Mouse (Mus musculus) heart, embryonic 14.5 days (tissue): ENCODE results near the gene Gabbr1. TPM values are rescaled to one million over a fixed set of nuclear protein-coding genes. Genes with fewer than 3 reads are reported as not detected.

Experiments used
- ATAC-seq: fragments of 200-750 bp; cut with Nextera tagmentation; 2 replicates; pipeline ENCODE4 v1.8.0; 2017; ENCODE audit warnings: low read depth, moderate TSS enrichment; ENCODE audit not compliant: insufficient number of reproducible peaks, insufficient read depth, low FRiP score
- H3K27ac ChIP-seq, 2 experiments: fragments of 200-500 bp in 1 of 2; fragments of 300-500 bp in 1 of 2; sonication (generic) in 1 of 2; replicated peaks in 1 of 2; 2 replicates each; pipeline ENCODE4 v1.5.1; 2012 to 2014; ENCODE audit warnings: low read depth in 2 of 2, low read length in 2 of 2, control low read depth in 1 of 2, mild to moderate bottlenecking in 1 of 2, mixed read lengths in 1 of 2; ENCODE audit not compliant: control insufficient read depth in 1 of 2, insufficient read depth in 1 of 2
- H3K27me3 ChIP-seq: fragments of 300-500 bp; sonication (generic); 2 replicates; pipeline ENCODE4 v1.6.1; 2014; ENCODE audit warnings: mild to moderate bottlenecking, low read length, control low read depth; ENCODE audit not compliant: control insufficient read depth, insufficient read depth
- H3K36me3 ChIP-seq: fragments of 300-500 bp; sonication (generic); 2 replicates; pipeline ENCODE4 v1.6.1; 2014; ENCODE audit warnings: mild to moderate bottlenecking, control low read depth, low read length, mixed read lengths; ENCODE audit not compliant: control insufficient read depth, insufficient read depth
- H3K4me1 ChIP-seq, 2 experiments: fragments of 200-500 bp in 1 of 2; fragments of 300-500 bp in 1 of 2; sonication (generic) in 1 of 2; 2 replicates each; pipeline ENCODE4 v1.6.1; 2012 to 2014; ENCODE audit warnings: low read length in 2 of 2, control low read depth in 1 of 2, mixed read lengths in 1 of 2; ENCODE audit not compliant: control insufficient read depth in 2 of 2, insufficient read depth in 2 of 2
- H3K4me2 ChIP-seq: fragments of 300-500 bp; sonication (generic); 2 replicates; pipeline ENCODE4 v1.6.1; 2014; ENCODE audit warnings: mild to moderate bottlenecking, low read length
- H3K4me3 ChIP-seq, 2 experiments: fragments of 200-500 bp in 1 of 2; fragments of 300-500 bp in 1 of 2; sonication (generic) in 1 of 2; 2 replicates each; pipeline ENCODE4 v1.5.1; 2012 to 2014; ENCODE audit warnings: low read length in 2 of 2, mild to moderate bottlenecking in 2 of 2, control low read depth in 1 of 2, low read depth in 1 of 2, moderate library complexity in 1 of 2; ENCODE audit not compliant: control insufficient read depth in 1 of 2, insufficient read depth in 1 of 2
- H3K9ac ChIP-seq: fragments of 300-500 bp; sonication (generic); 2 replicates; pipeline ENCODE4 v1.6.1; 2014; ENCODE audit warnings: mild to moderate bottlenecking, low read length
- H3K9me3 ChIP-seq: fragments of 300-500 bp; sonication (generic); 2 replicates; pipeline ENCODE4 v1.6.1; 2016; ENCODE audit warnings: low read length, control low read depth; ENCODE audit not compliant: control insufficient read depth
- WGBS: fragments of 180-500 bp; shearing (Covaris S2); extraction: QIAGEN DNeasy Blood & Tissue Kit; methylation state at CpG from one replicate; pipeline ENCODE4 v1.1.7; 2014; 5-methylcytosine and 5-hydroxymethylcytosine counted together
- polyA plus RNA-seq: library from polyadenylated mRNA; unstranded; fragments of >200 nt; fragmentation: Nextera tagmentation; extraction: Ambion mirVana; gene quantifications from 2 replicates; pipeline ENCODE4 v1.2.1, GENCODE M21; 2014

The Gabbr1 gene
- polyA plus RNA-seq, 1 experiment from 2014 or later = 8.0 TPM

GRCm38 (mm10) chr17:37051745-37052144, 6.0 kb downstream of the Gabbr1 start:
- H3K9me3 ChIP-seq = no peaks in the 10 kb centered on the region
- 56% methylated on average over 4 of the region's 4 CpGs for WGBS
- no peak overlapping the region for H3K27ac ChIP-seq
- no peak overlapping the region for H3K4me3 ChIP-seq
- peaks cover 14 to 19% of the 10 kb centered on the region in 2 experiments; a peak in 3 of 4 replicates for H3K4me1 ChIP-seq
- H3K9ac ChIP-seq = no peak overlapping the region
- ATAC-seq = no peak
- H3K27me3 ChIP-seq = 0 out of 2 replicates have a peak, but pooled peaks cover 4% of the 10 kb centered on the region
- H3K4me2 ChIP-seq = no peak overlapping the region
- H3K36me3 ChIP-seq = peaks cover 32% of the 10 kb centered on the region

- H3K4me2 ChIP-seq = no peak overlapping the region
- no peak overlapping the region for H3K4me3 ChIP-seq
- WGBS = 92% methylated on average over 6 of the region's 6 CpGs
- H3K9me3 ChIP-seq = no peaks in the 10 kb centered on the region
- no peak for ATAC-seq
- H3K4me1 ChIP-seq = no peaks in the 10 kb centered on the region
- H3K27ac ChIP-seq = no peak overlapping the region
- no peak overlapping the region for H3K9ac ChIP-seq
- no peaks in the 10 kb centered on the region for H3K27me3 ChIP-seq
- peaks cover 75% of the 10 kb centered on the region for H3K36me3 ChIP-seq
Measured at GRCm38 (mm10) chr17:37056957-37057356, 11.2 kb downstream of the Gabbr1 start.

- Histone ChIP-seq H3K9me3 (no peaks in the 10 kb centered on the region), H3K27me3 (no peaks in the 10 kb centered on the region), H3K4me3 (no peak overlapping the region), H3K36me3 (peaks cover 83% of the 10 kb centered on the region), H3K9ac (no peak overlapping the region), H3K27ac (no peak overlapping the region), H3K4me2 (no peak overlapping the region), H3K4me1 (no peaks in the 10 kb centered on the region)
- ATAC-seq = no peak
- WGBS = 82% methylated on average over 3 of the region's 3 CpGs
Measured at GRCm38 (mm10) chr17:37061435-37061834, 15.7 kb downstream of the Gabbr1 start.

GRCm38 (mm10) chr17:37062101-37062641, 16.4 kb downstream of the Gabbr1 start:
- no peaks in the 10 kb centered on the region for H3K9me3 ChIP-seq
- H3K4me2 ChIP-seq = no peak overlapping the region
- no peak for ATAC-seq
- whole genome bisulfite sequencing = 84% methylated on average over 10 of the region's 10 CpGs
- H3K9ac ChIP-seq = no peak overlapping the region
- peaks cover 80% of the 10 kb centered on the region for H3K36me3 ChIP-seq
- no peaks in the 10 kb centered on the region for H3K27me3 ChIP-seq
- no peak overlapping the region for H3K27ac ChIP-seq
- no peak overlapping the region for H3K4me3 ChIP-seq
- H3K4me1 ChIP-seq = no peaks in the 10 kb centered on the region

- Histone ChIP-seq H3K27me3 (no peaks in the 10 kb centered on the region), H3K4me1 (no peaks in the 10 kb centered on the region), H3K9me3 (no peaks in the 10 kb centered on the region), H3K36me3 (peaks cover 83% of the 10 kb centered on the region), H3K9ac (no peak overlapping the region), H3K4me3 (no peak overlapping the region), H3K27ac (no peak overlapping the region), H3K4me2 (no peak overlapping the region)
- ATAC-seq = no peak
- WGBS = 58% methylated on average over 10 of the region's 10 CpGs
Measured at GRCm38 (mm10) chr17:37063063-37063462, 17.3 kb downstream of the Gabbr1 start.

- Histone ChIP-seq H3K36me3 (peaks cover 82% of the 10 kb centered on the region), H3K4me1 (no peaks in the 10 kb centered on the region), H3K4me3 (no peak overlapping the region), H3K27ac (no peak overlapping the region), H3K27me3 (no peaks in the 10 kb centered on the region), H3K4me2 (no peak overlapping the region), H3K9me3 (no peaks in the 10 kb centered on the region), H3K9ac (no peak overlapping the region)
- WGBS = 78% methylated on average over 11 of the region's 11 CpGs
- no peak for ATAC-seq
Measured at GRCm38 (mm10) chr17:37063686-37064495, 18.1 kb downstream of the Gabbr1 start.

GRCm38 (mm10) chr17:37065993-37066392, 20.2 kb downstream of the Gabbr1 start:
- H3K27ac ChIP-seq = no peak overlapping the region
- no peaks in the 10 kb centered on the region for H3K27me3 ChIP-seq
- H3K9ac ChIP-seq = no peak overlapping the region
- WGBS = 89% methylated on average over 2 of the region's 2 CpGs
- no peaks in the 10 kb centered on the region for H3K9me3 ChIP-seq
- H3K4me1 ChIP-seq = no peaks in the 10 kb centered on the region
- no peak overlapping the region for H3K4me2 ChIP-seq
- H3K4me3 ChIP-seq = no peak overlapping the region
- peaks cover 85% of the 10 kb centered on the region for H3K36me3 ChIP-seq
- no peak for ATAC-seq
